Mouse (Mus musculus): ENCODE measurements around the gene Olfr1242.

The Olfr1242 gene

GRCm38 (mm10) chr2:89498235-89498634 is at the start of gene Olfr1242:
TSS of gene Olfr1242 (minus strand) at chr2:89498335.
- no peak for DNase-seq

DNA sequence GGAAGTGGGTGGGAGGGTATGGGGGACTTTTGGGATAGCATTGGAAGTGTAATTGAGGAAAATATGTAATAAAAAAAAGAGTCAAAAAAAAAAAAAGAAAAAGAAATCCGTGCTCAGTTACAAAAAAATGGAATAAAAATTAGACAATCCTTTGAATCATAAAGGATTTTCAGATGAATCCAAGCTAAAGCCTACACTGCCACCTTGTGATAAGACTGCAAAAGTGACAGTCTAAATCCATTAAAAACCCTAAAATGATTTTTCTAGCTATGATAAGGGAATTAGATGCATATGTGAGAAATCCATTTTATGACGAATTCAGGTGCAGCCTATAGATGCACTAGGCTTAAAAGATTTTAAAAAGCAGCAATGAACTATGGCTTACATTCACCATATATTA is 46.4 kb upstream of the Olfr1242 start:
- no peak for DNase-seq

DNA sequence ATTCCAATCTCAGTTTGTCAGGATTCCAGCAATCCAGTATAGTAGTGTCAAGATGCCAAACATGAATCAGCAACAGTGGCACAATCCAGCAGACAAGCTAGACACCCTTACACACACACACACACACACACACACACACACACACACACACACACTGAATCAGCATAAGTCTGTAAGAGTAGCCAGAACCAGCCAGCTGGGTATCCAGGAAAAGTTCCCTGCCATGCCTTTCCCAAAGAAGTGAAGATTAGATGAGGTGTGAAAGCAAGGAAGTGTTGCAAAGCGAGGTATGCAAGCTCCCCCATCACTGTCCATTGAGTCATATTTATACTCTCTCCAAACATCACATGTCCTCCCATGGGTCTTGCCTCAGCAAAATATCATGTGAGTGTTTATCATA is 41.8 kb upstream of the Olfr1242 start:
- peak; percentile 10 for DNase-seq

GRCm38 (mm10) chr2:89531387-89531786 is 33.3 kb upstream of the Olfr1242 start, which contains the start of gene Olfr1243:
TSS of gene Olfr1243 (minus strand) at chr2:89531487.
- DNase-seq, result no peak

DNA sequence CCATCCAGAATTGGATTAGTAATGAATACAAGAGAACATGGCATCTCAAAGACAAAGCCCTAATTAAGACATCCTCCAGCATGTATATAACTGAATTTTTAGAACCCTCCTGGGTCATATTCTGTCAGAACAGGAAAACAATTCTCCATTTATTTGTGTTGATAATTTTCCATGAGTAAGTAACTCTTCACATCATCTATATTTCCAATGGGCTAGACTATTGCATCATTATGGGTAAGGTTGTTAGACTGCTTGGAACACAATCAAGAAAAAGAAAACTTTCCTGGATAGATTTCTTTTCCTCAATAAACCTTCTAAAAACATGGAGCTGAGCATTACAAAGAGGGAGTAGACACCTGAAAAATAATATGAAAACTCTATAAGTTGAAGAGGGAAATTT is 11.1 kb downstream of the Olfr1242 start, which contains the start of gene Olfr1241:
Gene Olfr1241 (minus strand): TSS at position 101 of the 400 bp plus-strand sequence.
- no peak for DNase-seq

- DNase-seq, result no peak
These were observed 55.2 kb downstream of the Olfr1242 start, which contains the start of gene Olfr1240 for GRCm38 (mm10) chr2:89442900-89443299. TSS of gene Olfr1240 (minus strand) at chr2:89443000.

Data from right cerebral cortex, adult 18-20 months (tissue).